Mouse (Mus musculus) cerebellum, adult 9-11 months (tissue): Measurements from ENCODE around the gene Prkg2.

Experiments
- DNase-seq: peaks from one replicate; pipeline ENCODE4 v3.0.0; 2022

The Prkg2 gene

DNA sequence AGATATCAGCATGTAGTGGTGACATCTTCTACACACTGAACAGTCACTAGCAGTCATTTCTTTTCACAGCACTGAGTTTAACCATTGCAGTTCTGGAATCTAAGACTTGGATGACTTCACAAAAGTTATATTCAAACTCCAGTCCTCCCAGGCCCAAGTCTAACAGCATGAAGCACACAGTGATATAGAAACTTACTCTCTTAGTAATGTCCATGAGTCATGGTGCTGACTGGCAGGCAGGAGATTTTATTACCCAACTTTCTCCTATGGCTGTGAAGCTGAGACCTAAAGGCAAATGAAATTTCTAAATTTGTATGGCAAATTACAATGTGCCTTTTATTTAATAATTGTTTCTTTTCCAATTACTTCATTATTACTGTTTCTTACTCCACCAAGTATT, 139.2 kb downstream of the Prkg2 start:
- DNase-seq: no peak

DNA sequence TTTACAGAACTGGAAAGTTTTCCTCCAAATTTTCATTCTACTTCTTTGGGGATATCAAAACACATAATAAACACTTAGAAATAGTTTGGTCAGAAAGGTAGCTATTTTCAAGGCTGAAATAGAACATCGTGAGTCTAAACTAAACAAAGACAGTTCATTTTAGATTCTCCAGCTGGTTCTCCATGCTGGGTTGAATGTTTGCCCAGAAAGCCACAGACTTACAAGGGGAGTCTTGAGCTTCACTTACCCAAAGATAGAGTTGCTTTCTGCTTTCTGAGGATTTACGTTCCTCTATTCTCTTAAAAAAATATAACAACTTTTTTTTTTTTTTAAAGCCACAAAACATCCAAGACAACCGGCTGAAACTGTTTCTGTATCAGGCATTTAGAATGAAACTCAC, 142.9 kb downstream of the Prkg2 start:
- no peak for DNase-seq

DNA sequence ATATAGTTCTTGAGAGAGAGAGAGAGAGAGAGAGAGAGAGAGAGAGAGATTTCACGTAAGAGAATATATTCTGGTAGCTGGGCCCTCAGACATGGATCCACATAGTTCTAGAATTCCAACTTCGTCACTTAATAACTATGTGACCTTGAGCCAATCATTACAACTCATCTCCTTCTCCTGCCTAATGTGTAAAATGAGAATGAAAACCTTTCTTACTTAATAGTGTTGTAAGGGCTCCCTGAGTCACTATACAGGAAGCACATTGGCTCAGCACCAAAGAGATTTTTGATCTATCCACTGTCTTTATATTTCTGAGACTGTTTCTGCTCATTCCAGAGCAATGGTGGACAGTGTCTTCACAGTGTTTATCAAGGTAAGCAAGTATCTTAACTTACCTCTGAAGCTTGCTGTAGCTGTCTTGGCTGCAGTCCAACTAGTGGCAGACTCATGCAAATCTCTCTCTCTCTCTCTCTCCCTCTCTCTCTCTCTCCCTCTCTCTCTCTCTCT, 146.6 kb downstream of the Prkg2 start:
- DNase-seq: no peak

- DNase-seq: no peak
Observed at GRCm38 (mm10) chr5:98882096-98882495, 155.1 kb downstream of the Prkg2 start.
